Mouse (Mus musculus): ENCODE results near the gene Pnck. TPM values are rescaled to one million over a fixed set of nuclear protein-coding genes. Genes with fewer than 3 reads are reported as not detected.

Gene Pnck
- polyA plus RNA-seq, 1 experiment from 2014 or later = 0.61 TPM

DNA sequence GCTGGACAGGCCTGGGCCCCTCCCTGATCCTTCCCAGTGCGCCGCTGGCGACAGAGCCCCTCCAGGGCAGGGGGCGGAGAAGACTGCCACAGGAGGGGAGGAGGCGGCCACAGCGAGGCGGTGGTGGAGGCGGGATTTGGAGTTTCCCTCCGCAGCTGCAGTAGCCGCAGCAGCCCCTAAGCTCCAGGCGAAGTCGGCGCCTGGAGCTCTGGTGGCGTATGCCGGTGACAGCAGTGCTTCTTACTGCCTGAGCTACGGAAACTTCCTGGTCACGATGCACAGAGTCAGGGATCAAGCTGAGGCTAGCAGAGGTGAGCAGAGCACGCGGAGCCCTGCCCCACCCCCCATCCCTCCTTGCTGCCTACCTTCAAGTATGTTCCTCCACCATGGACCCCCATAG is 24.5 kb downstream of the Pnck start:
- 10% methylated on average over 16 of the region's 19 CpGs for WGBS (ENCODE audit: insufficient replicate concordance)

DNA sequence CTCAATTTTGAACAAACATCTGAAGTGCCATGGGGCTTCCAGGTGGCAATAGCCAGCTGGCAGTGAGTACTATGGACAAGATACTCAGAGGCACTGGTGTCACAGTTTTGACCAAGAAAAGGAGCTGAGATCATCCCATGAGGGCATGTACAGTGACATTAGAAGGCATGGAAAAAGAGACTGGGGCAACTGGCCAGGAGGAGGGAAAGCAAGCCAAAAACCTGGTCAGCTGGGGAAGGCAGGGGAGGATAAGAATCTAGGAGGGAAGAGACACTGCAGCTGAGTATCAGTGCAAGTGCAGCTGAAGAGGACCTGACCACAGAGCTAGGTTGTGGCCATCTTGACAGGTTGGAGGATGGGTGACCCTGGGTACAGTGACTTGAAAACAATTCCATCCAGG is 32.9 kb downstream of the Pnck start:
- no peak overlapping the region for H3K9ac ChIP-seq (replicated peaks)
- no peaks in the 10 kb centered on the region for H3K36me3 ChIP-seq (replicated peaks; ENCODE audit: insufficient read depth, low read length)
- no peak overlapping the region for H3K4me2 ChIP-seq (ENCODE audit: low read depth, low read length)
- ATAC-seq (no peak), DNase-seq (no peak)
- no peak overlapping the region for H3K4me3 ChIP-seq (ENCODE audit: low read depth, low read length)
- no peaks in the 10 kb centered on the region for H3K4me1 ChIP-seq (ENCODE audit: insufficient read depth)
- TF ChIP-seq EP300 (IDR thresholded peaks at IDR 0.05; ENCODE audit: low read depth) (no peak), CTCF (IDR thresholded peaks at IDR 0.05; ENCODE audit: low read depth) (no peak)
- no peak overlapping the region for H3K27ac ChIP-seq (ENCODE audit: low read depth)
- no peaks in the 10 kb centered on the region for H3K9me3 ChIP-seq (ENCODE audit: low read length)
- no peaks in the 10 kb centered on the region for H3K27me3 ChIP-seq (ENCODE audit: insufficient read depth, low read length)

More for the DNA sequence above, 24.5 kb downstream of the Pnck start:
- H3K27ac ChIP-seq (ENCODE audit: low read depth) = no peak overlapping the region
- no peak overlapping the region for H3K4me3 ChIP-seq (ENCODE audit: low read depth, low read length)
- H3K4me1 ChIP-seq (ENCODE audit: insufficient read depth) = 0 out of 2 replicates have a peak, but pooled peaks cover 3% of the 10 kb centered on the region
- ATAC-seq (no peak), DNase-seq (no peak)
- H3K27me3 ChIP-seq (ENCODE audit: insufficient read depth, low read length) = peaks cover 37% of the 10 kb centered on the region
- no peaks in the 10 kb centered on the region for H3K9me3 ChIP-seq (ENCODE audit: low read length)
- no peak overlapping the region for H3K9ac ChIP-seq (replicated peaks)
- no peak for TF ChIP-seq EP300 (IDR thresholded peaks at IDR 0.05; ENCODE audit: low read depth)
- TF ChIP-seq CTCF (IDR thresholded peaks at IDR 0.05; ENCODE audit: low read depth) = no peak
- no peaks in the 10 kb centered on the region for H3K36me3 ChIP-seq (replicated peaks; ENCODE audit: insufficient read depth, low read length)
- no peak overlapping the region for H3K4me2 ChIP-seq (ENCODE audit: low read depth, low read length)

DNA sequence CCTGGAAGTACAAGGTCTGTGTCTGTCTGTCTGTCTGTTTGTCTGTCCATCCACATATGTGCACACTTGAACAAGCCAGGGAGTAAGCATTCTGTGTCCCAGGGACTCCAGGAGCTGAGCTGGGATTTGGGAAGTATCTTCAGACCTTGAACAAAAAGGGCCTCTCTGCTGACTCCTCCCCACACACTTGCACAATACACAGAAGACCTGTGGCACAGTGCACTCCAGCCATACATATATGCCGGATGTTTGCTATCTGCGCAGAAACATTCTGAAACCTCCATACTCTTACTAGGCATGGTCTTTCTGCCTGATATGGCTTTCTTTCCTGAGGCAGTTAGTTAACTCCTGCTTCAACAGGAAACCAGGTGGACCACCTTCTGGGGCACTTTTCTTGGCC is 40.0 kb downstream of the Pnck start:
- ATAC-seq (peak; percentile 47; the same call in 1 of the 2 replicates), DNase-seq (peak; percentile 24)
- Histone ChIP-seq H3K4me1 (ENCODE audit: insufficient read depth) (no peaks in the 10 kb centered on the region), H3K27me3 (ENCODE audit: insufficient read depth, low read length) (no peaks in the 10 kb centered on the region), H3K4me2 (ENCODE audit: low read depth, low read length) (no peak overlapping the region), H3K27ac (ENCODE audit: low read depth) (no peak overlapping the region), H3K4me3 (ENCODE audit: low read depth, low read length) (no peak overlapping the region), H3K9ac (replicated peaks) (no peak overlapping the region), H3K9me3 (ENCODE audit: low read length) (no peaks in the 10 kb centered on the region; the same call in 1 of the 2 replicates), H3K36me3 (replicated peaks; ENCODE audit: insufficient read depth, low read length) (no peaks in the 10 kb centered on the region)
- WGBS (ENCODE audit: insufficient replicate concordance) = 48% methylated on average over 2 of the region's 2 CpGs
- TF ChIP-seq EP300 (IDR thresholded peaks at IDR 0.05; ENCODE audit: low read depth) (no peak), CTCF (IDR thresholded peaks at IDR 0.05; ENCODE audit: low read depth) (no peak)

DNA sequence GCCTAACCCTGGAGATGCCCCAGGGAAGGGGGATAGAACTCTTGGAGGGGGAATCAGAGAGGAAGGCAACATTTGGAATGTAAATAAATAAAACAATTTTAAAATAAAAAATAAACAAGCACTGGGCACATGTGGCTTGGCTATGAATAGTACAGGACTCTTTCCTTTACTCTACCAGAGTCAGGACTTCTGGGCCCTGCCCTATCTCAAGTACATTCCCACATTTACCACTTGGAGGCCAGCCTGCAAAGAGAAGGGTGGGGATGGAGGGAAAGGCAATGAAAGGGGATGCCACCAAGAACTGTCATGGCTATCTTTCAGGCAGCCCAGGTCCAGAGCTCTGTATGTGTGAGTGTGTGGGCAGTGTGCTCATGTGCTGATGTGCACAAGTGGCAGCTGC is 40.5 kb downstream of the Pnck start:
- DNase-seq = no peak
- no peak overlapping the region for H3K4me3 ChIP-seq (ENCODE audit: low read depth, low read length)
- no peaks in the 10 kb centered on the region; the same call in 1 of the 2 replicates for H3K9me3 ChIP-seq (ENCODE audit: low read length)
- no peak for TF ChIP-seq CTCF (IDR thresholded peaks at IDR 0.05; ENCODE audit: low read depth)
- TF ChIP-seq EP300 (IDR thresholded peaks at IDR 0.05; ENCODE audit: low read depth) = no peak
- no peaks in the 10 kb centered on the region for H3K27me3 ChIP-seq (ENCODE audit: insufficient read depth, low read length)
- no peak overlapping the region for H3K4me2 ChIP-seq (ENCODE audit: low read depth, low read length)
- H3K9ac ChIP-seq (replicated peaks) = no peak overlapping the region
- H3K36me3 ChIP-seq (replicated peaks; ENCODE audit: insufficient read depth, low read length) = no peaks in the 10 kb centered on the region
- H3K4me1 ChIP-seq (ENCODE audit: insufficient read depth) = no peaks in the 10 kb centered on the region
- no peak for ATAC-seq
- no peak overlapping the region for H3K27ac ChIP-seq (ENCODE audit: low read depth)

DNA sequence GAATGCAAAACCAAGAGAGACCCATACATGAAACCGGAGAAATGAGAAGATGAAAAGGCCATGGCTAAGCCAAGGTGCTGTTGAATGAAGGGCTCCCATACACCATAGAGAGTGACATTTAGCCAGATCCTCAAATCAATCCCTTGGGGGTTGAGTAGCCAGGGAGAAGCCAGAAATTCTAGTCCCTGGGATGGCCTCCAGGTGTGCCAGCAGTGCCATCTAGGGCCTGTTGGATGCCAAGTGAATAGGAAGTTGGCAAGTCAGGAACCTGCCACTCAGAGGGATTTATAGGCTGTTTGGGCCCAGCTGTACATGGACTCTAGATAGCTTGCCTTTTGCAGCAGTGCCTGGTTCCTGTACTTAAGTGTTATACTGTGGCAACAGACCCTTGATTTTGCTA is 44.0 kb downstream of the Pnck start:
- TF ChIP-seq EP300 (IDR thresholded peaks at IDR 0.05; ENCODE audit: low read depth) (no peak), CTCF (IDR thresholded peaks at IDR 0.05; ENCODE audit: low read depth) (no peak)
- no peaks in the 10 kb centered on the region for H3K4me1 ChIP-seq (ENCODE audit: insufficient read depth)
- no peaks in the 10 kb centered on the region for H3K36me3 ChIP-seq (replicated peaks; ENCODE audit: insufficient read depth, low read length)
- H3K27ac ChIP-seq (ENCODE audit: low read depth) = no peak overlapping the region
- no peak overlapping the region for H3K4me3 ChIP-seq (ENCODE audit: low read depth, low read length)
- no peaks in the 10 kb centered on the region; the same call in 1 of the 2 replicates for H3K9me3 ChIP-seq (ENCODE audit: low read length)
- 97% methylated on average over 1 of the region's 1 CpGs for WGBS (ENCODE audit: insufficient replicate concordance)
- H3K4me2 ChIP-seq (ENCODE audit: low read depth, low read length) = no peak overlapping the region
- no peak overlapping the region for H3K9ac ChIP-seq (replicated peaks)
- H3K27me3 ChIP-seq (ENCODE audit: insufficient read depth, low read length) = no peaks in the 10 kb centered on the region
- no peak for ATAC-seq
- DNase-seq = no peak

DNA sequence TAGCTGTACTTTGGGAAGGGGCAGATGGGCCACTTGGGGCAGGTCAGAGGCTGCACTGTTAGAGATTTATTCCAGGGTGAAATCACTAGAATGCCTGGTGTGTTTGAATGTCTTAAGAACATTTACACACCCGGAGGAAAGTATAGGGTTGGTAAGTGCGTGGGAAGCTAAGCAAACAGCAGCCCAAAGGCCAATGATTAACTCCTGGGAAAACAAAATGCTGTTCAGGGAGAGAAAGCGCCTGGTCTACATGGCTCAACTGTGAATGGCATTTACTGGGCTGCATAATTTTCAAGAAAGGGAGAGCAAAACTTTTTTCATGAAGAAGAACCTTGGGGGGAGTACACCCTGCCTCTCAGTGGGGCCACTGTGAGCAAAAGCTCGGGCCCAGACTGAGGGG is 46.3 kb downstream of the Pnck start:
- Histone ChIP-seq H3K4me3 (ENCODE audit: low read depth, low read length) (no peak overlapping the region), H3K4me2 (ENCODE audit: low read depth, low read length) (no peak overlapping the region), H3K36me3 (replicated peaks; ENCODE audit: insufficient read depth, low read length) (no peaks in the 10 kb centered on the region), H3K9me3 (ENCODE audit: low read length) (no peaks in the 10 kb centered on the region; the same call in 1 of the 2 replicates), H3K27me3 (ENCODE audit: insufficient read depth, low read length) (no peaks in the 10 kb centered on the region), H3K27ac (ENCODE audit: low read depth) (peak overlapping the region; percentile 34; the same call in 1 of the 2 replicates), H3K4me1 (ENCODE audit: insufficient read depth) (no peaks in the 10 kb centered on the region), H3K9ac (replicated peaks) (no peak overlapping the region)
- 40% methylated on average over 4 of the region's 4 CpGs for WGBS (ENCODE audit: insufficient replicate concordance)
- ATAC-seq (peak; percentile 62; the same call in 1 of the 2 replicates), DNase-seq (no peak)
- TF ChIP-seq CTCF (IDR thresholded peaks at IDR 0.05; ENCODE audit: low read depth) = no peak
- no peak for TF ChIP-seq EP300 (IDR thresholded peaks at IDR 0.05; ENCODE audit: low read depth)

Other genes with a start within 250 kb of the Pnck start
- gene Zfp92, start 249.0 kb downstream of the Pnck start, polyA plus RNA-seq (2015; fragmentation: Nextera tagmentation; extraction: Ambion mirVana) = not detected in 2 replicates
- not detected in 2 replicates for gene Trex2, start 224.8 kb downstream of the Pnck start, polyA plus RNA-seq (2015; fragmentation: Nextera tagmentation; extraction: Ambion mirVana)
- gene Haus7, start 201.1 kb downstream of the Pnck start, polyA plus RNA-seq (2015; fragmentation: Nextera tagmentation; extraction: Ambion mirVana) = 22.1 and 25.3 TPM in 2 replicates
- 17.4 and 18.3 TPM in 2 replicates for gene Bgn, start 176.5 kb downstream of the Pnck start, polyA plus RNA-seq (2015; fragmentation: Nextera tagmentation; extraction: Ambion mirVana)
- gene Atp2b3, start 157.0 kb downstream of the Pnck start, polyA plus RNA-seq (2015; fragmentation: Nextera tagmentation; extraction: Ambion mirVana) = not detected in 2 replicates
- gene Dusp9, start 20.7 kb downstream of the Pnck start, polyA plus RNA-seq (2015; fragmentation: Nextera tagmentation; extraction: Ambion mirVana) = 3.9 and 4.2 TPM in 2 replicates
- gene Slc6a8, start 13.0 kb upstream of the Pnck start, polyA plus RNA-seq (2015; fragmentation: Nextera tagmentation; extraction: Ambion mirVana) = 0.72 and 0.81 TPM in 2 replicates
- gene Bcap31, start 56.1 kb upstream of the Pnck start, polyA plus RNA-seq (2015; fragmentation: Nextera tagmentation; extraction: Ambion mirVana) = 143 and 144 TPM in 2 replicates
- gene Abcd1, start 56.5 kb upstream of the Pnck start, polyA plus RNA-seq (2015; fragmentation: Nextera tagmentation; extraction: Ambion mirVana) = 7.0 and 7.5 TPM in 2 replicates
- gene Plxnb3, start 97.0 kb upstream of the Pnck start, polyA plus RNA-seq (2015; fragmentation: Nextera tagmentation; extraction: Ambion mirVana) = 0.15 and 0.23 TPM in 2 replicates
- gene Srpk3, start 114.3 kb upstream of the Pnck start, polyA plus RNA-seq (2015; fragmentation: Nextera tagmentation; extraction: Ambion mirVana) = 1.7 TPM in 2 replicates
- 83.7 and 88.1 TPM in 2 replicates for gene Idh3g, start 126.8 kb upstream of the Pnck start, polyA plus RNA-seq (2015; fragmentation: Nextera tagmentation; extraction: Ambion mirVana)
- gene Ssr4, start 126.9 kb upstream of the Pnck start, polyA plus RNA-seq (2015; fragmentation: Nextera tagmentation; extraction: Ambion mirVana) = 183 and 185 TPM in 2 replicates
- 0.04 and 0.06 TPM in 2 replicates for gene Pdzd4, start 164.9 kb upstream of the Pnck start, polyA plus RNA-seq (2015; fragmentation: Nextera tagmentation; extraction: Ambion mirVana)
- gene Avpr2, start 232.0 kb upstream of the Pnck start, polyA plus RNA-seq (2015; fragmentation: Nextera tagmentation; extraction: Ambion mirVana) = 0.08 and 0.09 TPM in 2 replicates
- 0.06 and 0.12 TPM in 2 replicates for gene L1cam, start 236.0 kb upstream of the Pnck start, polyA plus RNA-seq (2015; fragmentation: Nextera tagmentation; extraction: Ambion mirVana)